Mouse (Mus musculus): ENCODE data around the gene Gnb3. TPM values are rescaled to one million over a fixed set of nuclear protein-coding genes. Genes with fewer than 3 reads are reported as not detected.

Gene Gnb3
- polyA plus RNA-seq, 1 experiment from 2014 or later, result 0.54 TPM

- Histone ChIP-seq H3K4me3 (ENCODE audit: low read depth, low read length) (peak overlapping the region; percentile 40), H3K9ac (replicated peaks; ENCODE audit: low read depth, low read length) (peak overlapping the region; percentile 59), H3K4me1 (ENCODE audit: control insufficient read depth, insufficient read depth, low read length) (peaks cover 32% of the 10 kb centered on the region), H3K27ac (ENCODE audit: low read depth, low read length) (peak overlapping the region; percentile 64; the same call in 1 of the 2 replicates), H3K36me3 (ENCODE audit: control insufficient read depth, insufficient read depth, low read length) (peaks cover 9% of the 10 kb centered on the region), H3K9me3 (ENCODE audit: control insufficient read depth, low read length) (no peaks in the 10 kb centered on the region), H3K27me3 (ENCODE audit: control insufficient read depth, insufficient read depth, low read length) (no peaks in the 10 kb centered on the region), H3K4me2 (ENCODE audit: low read depth, low read length) (peak overlapping the region; percentile 66)
- WGBS, result 47% methylated on average over 14 of the region's 14 CpGs
- ATAC-seq (ENCODE audit: low read depth), result no peak
Measured at GRCm38 (mm10) chr6:124809775-124810538, 30.1 kb downstream of the Gnb3 start.

- Histone ChIP-seq H3K27me3 (ENCODE audit: control insufficient read depth, insufficient read depth, low read length) (no peaks in the 10 kb centered on the region), H3K4me1 (ENCODE audit: control insufficient read depth, insufficient read depth, low read length) (peaks cover 27% of the 10 kb centered on the region), H3K36me3 (ENCODE audit: control insufficient read depth, insufficient read depth, low read length) (peaks cover 9% of the 10 kb centered on the region), H3K4me2 (ENCODE audit: low read depth, low read length) (peak overlapping the region; percentile 66), H3K4me3 (ENCODE audit: low read depth, low read length) (peak overlapping the region; percentile 40), H3K27ac (ENCODE audit: low read depth, low read length) (peak overlapping the region; percentile 64; the same call in 1 of the 2 replicates), H3K9ac (replicated peaks; ENCODE audit: low read depth, low read length) (peak overlapping the region; percentile 59), H3K9me3 (ENCODE audit: control insufficient read depth, low read length) (no peaks in the 10 kb centered on the region)
- WGBS, result under 1% methylated on average over 35 of the region's 35 CpGs
- peak; percentile 4; the same call in 1 of the 2 replicates for ATAC-seq (ENCODE audit: low read depth)
Measured at GRCm38 (mm10) chr6:124809052-124809774, 30.9 kb downstream of the Gnb3 start.

- 4% methylated on average over 29 of the region's 29 CpGs for WGBS
Measured at GRCm38 (mm10) chr6:124808358-124809012, 31.6 kb downstream of the Gnb3 start, which contains the start of gene Spsb2. Gene Spsb2, plus strand, starts transcription at chr6:124808661.

GRCm38 (mm10) chr6:124807986-124808357, 32.1 kb downstream of the Gnb3 start:
- Histone ChIP-seq H3K27me3 (ENCODE audit: control insufficient read depth, insufficient read depth, low read length) (no peaks in the 10 kb centered on the region), H3K9me3 (ENCODE audit: control insufficient read depth, low read length) (no peaks in the 10 kb centered on the region), H3K4me3 (ENCODE audit: low read depth, low read length) (no peak overlapping the region), H3K4me1 (ENCODE audit: control insufficient read depth, insufficient read depth, low read length) (peaks cover 25% of the 10 kb centered on the region), H3K36me3 (ENCODE audit: control insufficient read depth, insufficient read depth, low read length) (peaks cover 9% of the 10 kb centered on the region), H3K4me2 (ENCODE audit: low read depth, low read length) (peak overlapping the region; percentile 66), H3K27ac (ENCODE audit: low read depth, low read length) (no peak overlapping the region), H3K9ac (replicated peaks; ENCODE audit: low read depth, low read length) (no peak overlapping the region)
- WGBS, result 79% methylated on average over 6 of the region's 6 CpGs
- no peak for ATAC-seq (ENCODE audit: low read depth)

More at GRCm38 (mm10) chr6:124808358-124809012, 31.6 kb downstream of the Gnb3 start, which contains the start of gene Spsb2:
- Histone ChIP-seq H3K4me1 (ENCODE audit: control insufficient read depth, insufficient read depth, low read length) (peaks cover 27% of the 10 kb centered on the region), H3K4me2 (ENCODE audit: low read depth, low read length) (peak within 1 kb of the TSS; percentile 66), H3K9ac (replicated peaks; ENCODE audit: low read depth, low read length) (peak within 1 kb of the TSS; percentile 59), H3K4me3 (ENCODE audit: low read depth, low read length) (peak within 1 kb of the TSS; percentile 40), H3K27me3 (ENCODE audit: control insufficient read depth, insufficient read depth, low read length) (no peaks in the 10 kb centered on the region), H3K36me3 (ENCODE audit: control insufficient read depth, insufficient read depth, low read length) (peaks cover 9% of the 10 kb centered on the region), H3K27ac (ENCODE audit: low read depth, low read length) (peak within 1 kb of the TSS; percentile 64; the same call in 1 of the 2 replicates), H3K9me3 (ENCODE audit: control insufficient read depth, low read length) (no peaks in the 10 kb centered on the region)
- peak; percentile 18 for ATAC-seq (ENCODE audit: low read depth)

GRCm38 (mm10) chr6:124807366-124807765, 32.7 kb downstream of the Gnb3 start:
- no peak overlapping the region for H3K4me3 ChIP-seq (ENCODE audit: low read depth, low read length)
- ATAC-seq (ENCODE audit: low read depth), result no peak
- WGBS, result 87% methylated on average over 4 of the region's 4 CpGs
- H3K9ac ChIP-seq (replicated peaks; ENCODE audit: low read depth, low read length), result no peak overlapping the region
- H3K27me3 ChIP-seq (ENCODE audit: control insufficient read depth, insufficient read depth, low read length), result no peaks in the 10 kb centered on the region
- H3K36me3 ChIP-seq (ENCODE audit: control insufficient read depth, insufficient read depth, low read length), result peaks cover 9% of the 10 kb centered on the region
- peaks cover 19% of the 10 kb centered on the region for H3K4me1 ChIP-seq (ENCODE audit: control insufficient read depth, insufficient read depth, low read length)
- H3K9me3 ChIP-seq (ENCODE audit: control insufficient read depth, low read length), result no peaks in the 10 kb centered on the region
- no peak overlapping the region for H3K27ac ChIP-seq (ENCODE audit: low read depth, low read length)
- H3K4me2 ChIP-seq (ENCODE audit: low read depth, low read length), result no peak overlapping the region

- Histone ChIP-seq H3K9ac (replicated peaks; ENCODE audit: low read depth, low read length) (no peak overlapping the region), H3K36me3 (ENCODE audit: control insufficient read depth, insufficient read depth, low read length) (peaks cover 4% of the 10 kb centered on the region), H3K27ac (ENCODE audit: low read depth, low read length) (peak overlapping the region; percentile 79; the same call in 1 of the 2 replicates), H3K4me3 (ENCODE audit: low read depth, low read length) (no peak overlapping the region), H3K4me1 (ENCODE audit: control insufficient read depth, insufficient read depth, low read length) (peaks cover 15% of the 10 kb centered on the region), H3K4me2 (ENCODE audit: low read depth, low read length) (peak overlapping the region; percentile 67), H3K9me3 (ENCODE audit: control insufficient read depth, low read length) (no peaks in the 10 kb centered on the region), H3K27me3 (ENCODE audit: control insufficient read depth, insufficient read depth, low read length) (no peaks in the 10 kb centered on the region)
- ATAC-seq (ENCODE audit: low read depth), result no peak
- 77% methylated on average over 7 of the region's 7 CpGs for WGBS
Measured at GRCm38 (mm10) chr6:124806446-124807140, 33.5 kb downstream of the Gnb3 start.

- H3K27me3 ChIP-seq (ENCODE audit: control insufficient read depth, insufficient read depth, low read length), result no peaks in the 10 kb centered on the region
- peak; percentile 88 for ATAC-seq (ENCODE audit: low read depth)
Measured at GRCm38 (mm10) chr6:124805341-124806321, 34.4 kb downstream of the Gnb3 start.

More at GRCm38 (mm10) chr6:124805341-124806321, 34.4 kb downstream of the Gnb3 start:
- peak overlapping the region; percentile 79 for H3K27ac ChIP-seq (ENCODE audit: low read depth, low read length)
- no peaks in the 10 kb centered on the region for H3K9me3 ChIP-seq (ENCODE audit: control insufficient read depth, low read length)
- 1% methylated on average over 34 of the region's 34 CpGs for WGBS
- H3K4me3 ChIP-seq (ENCODE audit: low read depth, low read length), result peak overlapping the region; percentile 33
- no peaks in the 10 kb centered on the region for H3K36me3 ChIP-seq (ENCODE audit: control insufficient read depth, insufficient read depth, low read length)
- H3K9ac ChIP-seq (replicated peaks; ENCODE audit: low read depth, low read length), result peak overlapping the region; percentile 48; the same call in 1 of the 2 replicates
- peaks cover 15% of the 10 kb centered on the region for H3K4me1 ChIP-seq (ENCODE audit: control insufficient read depth, insufficient read depth, low read length)
- peak overlapping the region; percentile 67 for H3K4me2 ChIP-seq (ENCODE audit: low read depth, low read length)

Data from neural tube, embryonic 14.5 days (tissue).